Mouse (Mus musculus) heart, postnatal 0 days (tissue): ENCODE data around the gene Scaf1. TPM values are rescaled to one million over a fixed set of nuclear protein-coding genes. Genes with fewer than 3 reads are reported as not detected.
"Not testable (repeated sequence)": the region's sequence is repeated elsewhere in the genome, so short reads cannot be mapped to it uniquely, and the experiment has no call there.

ENCODE experiments used
- ATAC-seq: fragments of 200-750 bp; cut with Nextera tagmentation; 2 replicates; pipeline ENCODE4 v1.8.0; 2017; ENCODE audit warnings: low read depth, moderate number of reproducible peaks, moderate library complexity; ENCODE audit not compliant: insufficient read depth
- DNase-seq: peaks from one replicate; pipeline ENCODE4 v3.0.0-alpha.2; 2016; ENCODE audit warnings: low spot score
- H3K27ac ChIP-seq: fragments of 300-500 bp; sonication (generic); 2 replicates; pipeline ENCODE4 v1.5.1; 2014; ENCODE audit warnings: low read depth, mild to moderate bottlenecking
- H3K27me3 ChIP-seq: fragments of 300-500 bp; sonication (generic); 2 replicates; pipeline ENCODE4 v1.6.1; 2014; ENCODE audit warnings: low read length, mixed read lengths; ENCODE audit not compliant: control insufficient read depth, insufficient read depth
- H3K36me3 ChIP-seq: fragments of 300-500 bp; sonication (generic); replicated peaks from 2 replicates; pipeline ENCODE4 v1.6.1; 2014; ENCODE audit warnings: low read length, mixed read lengths; ENCODE audit not compliant: control insufficient read depth, insufficient read depth
- H3K4me1 ChIP-seq: fragments of 300-500 bp; sonication (generic); 2 replicates; pipeline ENCODE4 v1.6.1; 2014; ENCODE audit warnings: antibody characterized with exemption; ENCODE audit not compliant: control insufficient read depth, insufficient read depth
- H3K4me2 ChIP-seq: fragments of 300-500 bp; sonication (generic); 2 replicates; pipeline ENCODE4 v1.6.1; 2014; ENCODE audit warnings: low read depth, mild to moderate bottlenecking, low read length, moderate library complexity
- H3K4me3 ChIP-seq: fragments of 300-500 bp; sonication (generic); 2 replicates; pipeline ENCODE4 v1.5.1; 2014; ENCODE audit warnings: low read depth, low read length
- H3K9ac ChIP-seq: fragments of 300-500 bp; sonication (generic); replicated peaks from 2 replicates; pipeline ENCODE4 v1.6.1; 2014; ENCODE audit warnings: low read depth, low read length, mixed read lengths
- H3K9me3 ChIP-seq: fragments of 300-500 bp; sonication (generic); replicated peaks from 2 replicates; pipeline ENCODE4 v1.6.1; 2016; ENCODE audit warnings: low read length; ENCODE audit not compliant: control insufficient read depth
- CTCF ChIP-seq: IDR thresholded peaks from 2 replicates; pipeline ENCODE4 v1.5.1; 2016; ENCODE audit warnings: antibody characterized with exemption, control low read depth, low read depth
- EP300 ChIP-seq: IDR thresholded peaks from 2 replicates; pipeline ENCODE4 v1.6.1; 2016; ENCODE audit warnings: antibody characterized with exemption, low read depth
- WGBS: fragments of 180-500 bp; shearing (Covaris S2); extraction: QIAGEN DNeasy Blood & Tissue Kit; methylation state at CpG from one replicate; pipeline ENCODE4 v1.1.7; 2014; 5-methylcytosine and 5-hydroxymethylcytosine counted together
- polyA plus RNA-seq: library from polyadenylated mRNA; unstranded; fragments of >200 nt; fragmentation: Nextera tagmentation; extraction: Ambion mirVana; gene quantifications from 2 replicates; pipeline ENCODE4 v1.2.1, GENCODE M21; 2015
- total RNA-seq: library from RNA; depleted of rRNA; stranded (reverse); fragments of >200 nt; gene quantifications from 2 replicates; pipeline ENCODE4 v1.2.3, GENCODE M21; 2014; ENCODE audit warnings: low replicate concordance

Gene Scaf1
- total and polyA plus RNA-seq, 2 experiments from 2014 or later: 17.9 to 37.8 TPM

DNA sequence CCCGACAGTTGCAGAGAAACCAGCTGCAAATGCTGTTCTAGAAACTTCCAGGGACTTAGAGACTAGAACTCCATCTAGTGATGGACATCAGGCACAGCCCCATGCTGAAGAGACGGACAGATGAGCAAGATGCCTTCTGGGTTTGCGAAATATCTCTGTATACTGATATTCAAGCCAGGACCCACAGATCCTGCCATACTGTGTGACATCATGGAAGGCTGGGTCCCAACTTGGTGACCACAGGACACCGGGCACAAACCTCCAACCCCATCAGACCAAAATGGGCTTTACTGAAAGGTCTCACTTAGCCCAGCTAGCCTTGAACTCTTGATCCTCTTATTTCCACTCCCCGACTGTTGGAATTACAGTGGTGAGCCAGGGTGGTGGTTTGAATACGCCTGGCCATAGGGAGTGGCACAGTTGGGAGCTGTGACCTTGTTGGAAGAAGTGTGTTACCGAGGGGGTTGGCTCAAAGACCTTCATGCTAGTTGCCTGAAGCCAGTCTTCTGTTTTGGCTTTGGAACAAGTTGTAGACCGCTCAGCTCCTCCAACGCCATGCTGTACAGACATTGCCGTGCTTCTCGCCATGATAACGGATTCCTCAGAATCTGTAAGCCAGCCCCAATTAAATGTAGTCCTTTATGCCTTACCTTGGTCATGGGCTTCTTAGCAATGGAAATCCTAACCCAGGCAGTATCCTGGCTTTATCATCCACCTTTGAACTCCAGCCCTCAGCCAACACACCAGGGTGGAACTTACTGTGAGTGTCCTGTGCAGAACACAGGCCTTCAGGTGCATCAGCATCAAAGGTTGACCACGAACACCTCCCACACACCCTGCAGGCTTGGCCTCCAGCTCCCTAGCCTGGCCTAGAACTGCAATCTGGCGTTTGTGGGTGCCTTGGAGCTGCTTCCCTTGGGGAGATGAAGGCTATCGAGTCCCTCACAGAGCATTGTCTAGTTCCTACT lies 8.4 kb upstream of the Scaf1 start:
- DNase-seq (no peak), ATAC-seq (no peak)
- Histone ChIP-seq H3K9ac (no peak overlapping the region), H3K4me2 (no peak overlapping the region), H3K9me3 (no peaks in the 10 kb centered on the region), H3K4me3 (no peak overlapping the region), H3K36me3 (peaks cover 43% of the 10 kb centered on the region), H3K27me3 (no peaks in the 10 kb centered on the region), H3K4me1 (0 out of 2 replicates have a peak, but pooled peaks cover 7% of the 10 kb centered on the region), H3K27ac (peak overlapping the region; percentile 25; the same call in 1 of the 2 replicates)
- no peak for TF ChIP-seq CTCF
- TF ChIP-seq EP300: no peak
- 81% methylated on average over 15 of the region's 15 CpGs for WGBS

DNA sequence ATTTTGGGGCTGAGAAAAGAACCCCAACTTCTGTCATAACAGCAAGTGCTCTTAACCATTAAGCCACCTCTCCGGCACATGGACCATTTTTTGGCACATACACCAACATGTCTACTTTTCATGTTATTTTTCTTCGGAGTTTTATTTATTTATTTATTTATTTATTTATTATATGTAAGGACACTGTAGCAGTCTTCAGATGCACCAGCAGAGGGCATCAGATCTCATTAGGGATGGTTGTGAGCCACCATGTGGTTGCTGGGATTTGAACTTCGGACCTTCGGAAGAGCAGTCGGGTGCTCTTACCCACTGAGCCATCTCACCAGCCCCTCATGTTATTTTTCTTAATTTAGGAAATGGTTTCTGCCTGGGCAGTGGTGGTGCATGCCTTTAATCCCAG lies 7.5 kb upstream of the Scaf1 start:
- H3K36me3 ChIP-seq: peaks cover 36% of the 10 kb centered on the region
- H3K4me2 ChIP-seq, H3K9me3 ChIP-seq, H3K27ac ChIP-seq, H3K27me3 ChIP-seq, H3K9ac ChIP-seq, DNase-seq, H3K4me1 ChIP-seq, H3K4me3 ChIP-seq, ATAC-seq: not testable (repeated sequence)
- WGBS: 73% methylated on average over 5 of the region's 5 CpGs
- peak; percentile 42 for TF ChIP-seq CTCF

DNA sequence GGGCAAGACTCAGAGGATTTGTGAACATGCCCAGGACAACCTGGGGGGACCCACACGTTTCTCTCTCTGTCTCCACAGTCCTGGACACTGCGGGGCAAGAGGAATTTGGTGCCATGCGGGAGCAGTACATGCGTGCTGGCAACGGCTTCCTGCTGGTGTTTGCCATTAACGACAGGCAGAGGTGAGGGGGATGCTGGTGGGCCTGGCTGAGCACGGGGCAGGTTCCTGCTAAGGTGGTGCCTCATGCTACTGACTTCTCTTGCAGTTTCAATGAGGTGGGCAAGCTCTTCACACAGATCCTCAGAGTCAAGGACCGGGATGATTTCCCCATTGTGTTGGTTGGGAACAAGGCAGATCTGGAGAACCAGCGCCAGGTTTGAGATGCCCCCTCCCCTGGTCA lies 4.1 kb upstream of the Scaf1 start:
- Histone ChIP-seq H3K4me2 (no peak overlapping the region), H3K27me3 (no peaks in the 10 kb centered on the region), H3K27ac (0 out of 2 replicates have a peak overlapping the region, but pooled peaks have one; percentile 100), H3K4me3 (no peak overlapping the region), H3K9me3 (no peaks in the 10 kb centered on the region), H3K36me3 (peaks cover 16% of the 10 kb centered on the region), H3K9ac (no peak overlapping the region), H3K4me1 (no peaks in the 10 kb centered on the region)
- DNase-seq: no peak
- no peak for TF ChIP-seq EP300
- TF ChIP-seq CTCF: no peak
- 72% methylated on average over 9 of the region's 9 CpGs for WGBS
- no peak for ATAC-seq

DNA sequence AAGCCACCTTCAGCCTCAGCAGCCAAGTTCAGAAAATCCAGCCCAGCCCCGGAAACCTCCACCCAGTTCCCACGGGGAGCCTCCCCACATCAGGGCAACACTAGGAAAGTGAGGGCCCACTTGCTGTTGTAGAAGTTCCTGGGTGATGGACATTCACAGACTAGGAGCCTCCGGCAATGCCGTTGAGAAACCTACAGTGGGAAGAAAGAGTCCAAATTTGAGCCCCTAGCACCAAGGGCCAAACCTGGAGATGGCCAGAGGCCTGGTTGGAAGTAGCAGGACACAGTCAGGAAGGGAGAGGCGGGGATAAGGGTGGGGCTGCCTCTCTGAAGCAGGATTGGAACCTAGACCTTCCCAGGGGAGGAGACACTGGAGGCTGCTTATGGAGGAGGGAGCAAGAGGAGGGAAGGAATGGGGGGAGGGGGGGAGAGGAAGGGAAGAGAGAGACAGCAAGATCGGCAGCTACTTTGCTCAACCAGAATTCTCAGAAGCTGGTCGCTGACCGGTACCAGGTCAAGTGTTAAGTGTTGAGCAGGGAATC lies 2.9 kb upstream of the Scaf1 start:
- peak overlapping the region; percentile 100 for H3K27ac ChIP-seq
- H3K27me3 ChIP-seq: no peaks in the 10 kb centered on the region
- TF ChIP-seq CTCF (no peak), EP300 (no peak)
- peak overlapping the region; percentile 85 for H3K4me2 ChIP-seq
- no peaks in the 10 kb centered on the region for H3K9me3 ChIP-seq
- peak overlapping the region; percentile 95 for H3K4me3 ChIP-seq
- H3K4me1 ChIP-seq: peaks cover 9% of the 10 kb centered on the region
- ATAC-seq (no peak), DNase-seq (peak; percentile 79)
- H3K36me3 ChIP-seq: peaks cover 16% of the 10 kb centered on the region
- WGBS: 26% methylated on average over 8 of the region's 8 CpGs
- H3K9ac ChIP-seq: peak overlapping the region; percentile 84

DNA sequence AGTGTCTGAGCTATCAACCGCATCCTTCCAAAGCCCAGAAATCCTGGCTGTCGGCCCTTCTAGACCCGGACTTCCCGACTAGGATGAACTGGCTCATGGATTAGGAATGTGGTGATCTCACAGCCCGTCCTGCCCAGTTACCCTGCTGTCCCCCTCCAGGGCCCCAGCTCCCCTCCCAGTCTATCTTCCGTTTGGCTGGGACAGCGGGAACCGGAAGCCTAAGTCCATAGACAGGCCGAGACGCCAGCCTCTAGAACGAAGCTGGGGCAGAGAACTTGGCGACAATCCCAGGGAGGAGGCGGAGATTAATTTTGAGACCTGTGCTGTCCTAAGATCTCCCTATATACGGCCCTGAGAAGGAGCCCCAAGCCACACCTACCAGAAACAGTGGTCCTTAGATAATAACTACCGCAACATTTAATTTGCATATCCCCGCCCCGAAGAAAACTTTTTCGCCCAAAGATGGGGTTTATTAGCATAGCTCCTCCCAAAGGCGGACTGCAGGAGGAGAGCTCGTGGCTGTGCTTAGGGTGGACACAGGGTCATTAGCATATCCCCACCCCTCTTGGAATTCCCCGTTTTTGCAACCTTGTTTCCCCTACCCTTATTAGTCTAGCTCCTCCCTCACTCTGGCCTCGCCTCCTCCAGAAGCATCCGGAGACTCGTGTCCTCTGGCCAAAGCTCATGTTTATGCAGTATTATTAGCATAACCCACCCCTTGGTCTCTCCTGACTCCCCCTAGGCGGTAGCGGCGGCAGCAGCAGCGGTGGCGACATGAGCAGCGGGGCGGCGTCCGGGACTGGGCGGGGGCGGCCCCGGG lies 1.3 kb upstream of the Scaf1 start, which contains the start of gene Rras:
Rras (plus strand) TSS at position 720 of the 820 bp plus-strand sequence.
- DNase-seq (peak; percentile 100), ATAC-seq (peak; percentile 86)
- Histone ChIP-seq H3K36me3 (peaks cover 26% of the 10 kb centered on the region), H3K4me3 (peak within 1 kb of the TSS; percentile 95), H3K9ac (peak within 1 kb of the TSS; percentile 84), H3K27me3 (no peaks in the 10 kb centered on the region), H3K27ac (peak within 1 kb of the TSS; percentile 100), H3K9me3 (no peaks in the 10 kb centered on the region), H3K4me2 (peak within 1 kb of the TSS; percentile 85), H3K4me1 (peaks cover 9% of the 10 kb centered on the region)
- under 1% methylated on average over 36 of the region's 36 CpGs for WGBS
- peak; percentile 88 for TF ChIP-seq EP300
- TF ChIP-seq CTCF: no peak
